Mouse (Mus musculus) hindbrain, embryonic 16.5 days (tissue): Measurements from ENCODE around the gene Tnfrsf12a. TPM values are rescaled to one million over a fixed set of nuclear protein-coding genes. Genes with fewer than 3 reads are reported as not detected.
A peak's percentile ranks its signal among the peaks of the same experiment; 100 is the strongest.

Experiments
- ATAC-seq: fragments of 200-750 bp; cut with Nextera tagmentation; 2 replicates; pipeline ENCODE4 v1.8.0; 2017; ENCODE audit warnings: moderate TSS enrichment, moderate library complexity
- H3K27ac ChIP-seq: fragments of 300-500 bp; sonication (generic); 2 replicates; pipeline ENCODE4 v1.5.1; 2014; ENCODE audit warnings: low read depth, mild to moderate bottlenecking, control low read depth, low read length, moderate library complexity
- H3K27me3 ChIP-seq: fragments of 300-500 bp; sonication (generic); replicated peaks from 2 replicates; pipeline ENCODE4 v1.6.1; 2014; ENCODE audit warnings: low read length; ENCODE audit not compliant: control insufficient read depth, insufficient read depth
- H3K36me3 ChIP-seq: fragments of 300-500 bp; sonication (generic); 2 replicates; pipeline ENCODE4 v1.6.1; 2014; ENCODE audit warnings: mild to moderate bottlenecking, low read length, moderate library complexity, mixed read lengths; ENCODE audit not compliant: control insufficient read depth, insufficient read depth
- H3K4me1 ChIP-seq: fragments of 300-500 bp; sonication (generic); 2 replicates; pipeline ENCODE4 v1.6.1; 2014; ENCODE audit warnings: low read depth, low read length; ENCODE audit not compliant: control insufficient read depth, insufficient read depth
- H3K4me2 ChIP-seq: fragments of 300-500 bp; sonication (generic); 2 replicates; pipeline ENCODE4 v1.6.1; 2014; ENCODE audit warnings: mild to moderate bottlenecking, low read length, control low read depth, moderate library complexity
- H3K4me3 ChIP-seq: fragments of 300-500 bp; sonication (generic); 2 replicates; pipeline ENCODE4 v1.5.1; 2014; ENCODE audit warnings: mild to moderate bottlenecking, low read length, control low read depth, moderate library complexity
- H3K9ac ChIP-seq: fragments of 300-500 bp; sonication (generic); 2 replicates; pipeline ENCODE4 v1.6.1; 2014; ENCODE audit warnings: low read depth, mild to moderate bottlenecking, control low read depth, low read length, moderate library complexity
- H3K9me3 ChIP-seq: fragments of 300-500 bp; sonication (generic); 2 replicates; pipeline ENCODE4 v1.6.1; 2014; ENCODE audit warnings: mild to moderate bottlenecking, low read length, moderate library complexity; ENCODE audit not compliant: control insufficient read depth
- WGBS: fragments of 180-500 bp; shearing (Covaris S2); extraction: QIAGEN DNeasy Blood & Tissue Kit; methylation state at CpG from one replicate; pipeline ENCODE4 v1.1.7; 2014; 5-methylcytosine and 5-hydroxymethylcytosine counted together
- polyA plus RNA-seq: library from polyadenylated mRNA; unstranded; fragments of >200 nt; fragmentation: Nextera tagmentation; extraction: Ambion mirVana; gene quantifications from 2 replicates; pipeline ENCODE4 v1.2.1, GENCODE M21; 2015

The Tnfrsf12a gene
- polyA plus RNA-seq, 1 experiment from 2014 or later, result 6.1 TPM

GRCm38 (mm10) chr17:23674271-23674952 is 2.9 kb downstream of the Tnfrsf12a start:
- H3K9ac ChIP-seq, result peak overlapping the region; percentile 83
- no peaks in the 10 kb centered on the region for H3K9me3 ChIP-seq
- H3K4me1 ChIP-seq, result peaks cover 35% of the 10 kb centered on the region
- H3K36me3 ChIP-seq, result 0 out of 2 replicates have a peak, but pooled peaks cover 2% of the 10 kb centered on the region
- WGBS, result 42% methylated on average over 9 of the region's 9 CpGs
- peak overlapping the region; percentile 84 for H3K4me2 ChIP-seq
- H3K4me3 ChIP-seq, result peak overlapping the region; percentile 74
- peak overlapping the region; percentile 85 for H3K27ac ChIP-seq
- peaks cover 23% of the 10 kb centered on the region for H3K27me3 ChIP-seq
- ATAC-seq, result no peak; the same call in 1 of the 2 replicates

DNA sequence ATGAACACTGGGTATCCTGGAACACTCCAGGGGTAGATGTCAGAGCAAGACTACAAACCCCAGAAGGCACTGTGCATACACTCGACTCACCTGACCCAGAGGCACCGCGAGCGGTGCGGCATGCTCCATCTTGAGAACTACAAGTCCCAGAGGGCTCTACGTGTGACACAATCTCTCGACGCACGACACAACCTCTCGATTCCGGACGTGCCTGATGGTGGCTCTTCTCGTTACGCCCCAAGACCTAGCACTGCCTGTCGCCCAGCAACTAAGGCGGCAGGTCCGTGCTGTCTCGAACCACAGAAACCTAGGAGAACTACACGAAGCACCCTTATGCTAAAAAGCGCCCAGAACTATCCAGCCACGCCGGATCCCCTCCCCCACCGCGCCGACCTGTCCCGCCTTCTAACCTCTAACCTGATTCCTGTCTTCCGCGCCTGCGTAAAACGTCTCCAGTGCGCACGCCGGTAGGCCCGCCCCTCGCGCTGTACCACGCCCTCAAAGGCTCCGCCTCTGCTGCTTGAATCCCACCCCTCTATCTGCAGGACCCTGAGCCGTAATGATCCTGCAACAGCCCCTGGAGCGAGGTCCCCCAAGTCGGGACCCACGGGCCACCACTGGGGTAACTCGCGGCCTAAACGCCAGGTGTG is 3.7 kb downstream of the Tnfrsf12a start, which contains the start of the genes Hcfc1r1 and Thoc6:
Gene Hcfc1r1, plus strand, starts transcription at position 173 of the 650 bp plus-strand sequence.
Gene Thoc6, minus strand, starts transcription at position 459 of the 650 bp plus-strand sequence.
- Histone ChIP-seq H3K4me1 (peaks cover 32% of the 10 kb centered on the region), H3K36me3 (0 out of 2 replicates have a peak, but pooled peaks cover 2% of the 10 kb centered on the region), H3K4me3 (peak within 1 kb of the TSS; percentile 74), H3K9me3 (no peaks in the 10 kb centered on the region), H3K27me3 (peaks cover 16% of the 10 kb centered on the region), H3K27ac (peak within 1 kb of the TSS; percentile 85), H3K4me2 (peak within 1 kb of the TSS; percentile 84), H3K9ac (peak within 1 kb of the TSS; percentile 83)
- ATAC-seq, result peak; percentile 96
- WGBS, result 0% methylated on average over 45 of the region's 45 CpGs

DNA sequence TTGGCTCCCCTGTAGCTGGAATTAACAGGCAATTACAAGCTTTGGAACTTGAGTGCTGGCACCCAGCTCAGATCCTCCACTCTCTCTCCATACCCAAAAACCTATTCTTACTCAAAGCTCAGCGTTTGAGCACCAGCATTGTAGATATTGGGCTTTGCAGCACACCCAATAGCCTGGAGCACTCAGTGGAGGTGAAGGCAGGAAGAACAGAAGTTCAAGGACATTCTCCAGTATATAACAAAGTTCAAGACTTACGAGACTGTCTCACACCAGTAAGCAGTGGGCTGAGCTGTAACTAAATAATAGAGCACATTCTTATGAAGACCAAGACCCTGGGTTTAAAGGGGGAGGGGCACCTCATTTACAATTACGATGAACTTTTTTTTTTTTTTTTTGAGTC is 4.5 kb downstream of the Tnfrsf12a start:
- ATAC-seq, result no peak
- 70% methylated on average over 3 of the region's 3 CpGs for WGBS
- Histone ChIP-seq H3K27ac (no peak overlapping the region), H3K36me3 (peaks cover 6% of the 10 kb centered on the region), H3K27me3 (peaks cover 12% of the 10 kb centered on the region), H3K9ac (no peak overlapping the region), H3K9me3 (no peaks in the 10 kb centered on the region), H3K4me3 (peak overlapping the region; percentile 74), H3K4me2 (peak overlapping the region; percentile 84), H3K4me1 (peaks cover 32% of the 10 kb centered on the region)

GRCm38 (mm10) chr17:23671519-23671918 is 5.7 kb downstream of the Tnfrsf12a start:
- H3K27ac ChIP-seq, result no peak overlapping the region
- H3K4me1 ChIP-seq, result peaks cover 23% of the 10 kb centered on the region
- H3K9ac ChIP-seq, result no peak overlapping the region
- H3K4me3 ChIP-seq, result no peak overlapping the region
- WGBS, result 99% methylated on average over 3 of the region's 3 CpGs
- H3K36me3 ChIP-seq, result peaks cover 6% of the 10 kb centered on the region
- ATAC-seq, result no peak
- no peaks in the 10 kb centered on the region for H3K9me3 ChIP-seq
- H3K4me2 ChIP-seq, result no peak overlapping the region
- H3K27me3 ChIP-seq, result peaks cover 12% of the 10 kb centered on the region

- Histone ChIP-seq H3K9me3 (no peaks in the 10 kb centered on the region), H3K27ac (no peak overlapping the region), H3K27me3 (peaks cover 5% of the 10 kb centered on the region; the same call in 1 of the 2 replicates), H3K9ac (no peak overlapping the region), H3K36me3 (peaks cover 6% of the 10 kb centered on the region), H3K4me2 (no peak overlapping the region), H3K4me3 (no peak overlapping the region), H3K4me1 (peaks cover 13% of the 10 kb centered on the region)
- 91% methylated on average over 7 of the region's 7 CpGs for WGBS
- ATAC-seq, result no peak
These were observed 6.7 kb downstream of the Tnfrsf12a start for GRCm38 (mm10) chr17:23670516-23671074.

GRCm38 (mm10) chr17:23665511-23665910 is 11.8 kb downstream of the Tnfrsf12a start:
- Histone ChIP-seq H3K27me3 (peaks cover 16% of the 10 kb centered on the region), H3K4me1 (peaks cover 2% of the 10 kb centered on the region; the same call in 1 of the 2 replicates), H3K9me3 (no peaks in the 10 kb centered on the region), H3K9ac (no peak overlapping the region), H3K27ac (no peak overlapping the region), H3K36me3 (peaks cover 6% of the 10 kb centered on the region), H3K4me3 (no peak overlapping the region), H3K4me2 (no peak overlapping the region)
- 86% methylated on average over 13 of the region's 14 CpGs for WGBS
- no peak for ATAC-seq

GRCm38 (mm10) chr17:23664556-23665021 is 12.7 kb downstream of the Tnfrsf12a start:
- no peak overlapping the region for H3K27ac ChIP-seq
- H3K9ac ChIP-seq, result no peak overlapping the region
- H3K4me3 ChIP-seq, result no peak overlapping the region
- H3K27me3 ChIP-seq, result peaks cover 24% of the 10 kb centered on the region
- H3K4me1 ChIP-seq, result peaks cover 4% of the 10 kb centered on the region; the same call in 1 of the 2 replicates
- H3K9me3 ChIP-seq, result no peaks in the 10 kb centered on the region
- WGBS, result 12% methylated on average over 5 of the region's 5 CpGs
- H3K4me2 ChIP-seq, result no peak overlapping the region
- peak; percentile 48; the same call in 1 of the 2 replicates for ATAC-seq
- peaks cover 4% of the 10 kb centered on the region for H3K36me3 ChIP-seq

- ATAC-seq, result no peak
- Histone ChIP-seq H3K9me3 (no peaks in the 10 kb centered on the region), H3K27ac (no peak overlapping the region), H3K27me3 (peaks cover 32% of the 10 kb centered on the region), H3K36me3 (no peaks in the 10 kb centered on the region; the same call in 1 of the 2 replicates), H3K4me2 (no peak overlapping the region), H3K9ac (no peak overlapping the region), H3K4me3 (no peak overlapping the region), H3K4me1 (peaks cover 4% of the 10 kb centered on the region; the same call in 1 of the 2 replicates)
- under 1% methylated on average over 9 of the region's 9 CpGs for WGBS
These were observed 15.7 kb downstream of the Tnfrsf12a start for GRCm38 (mm10) chr17:23661526-23661925.

DNA sequence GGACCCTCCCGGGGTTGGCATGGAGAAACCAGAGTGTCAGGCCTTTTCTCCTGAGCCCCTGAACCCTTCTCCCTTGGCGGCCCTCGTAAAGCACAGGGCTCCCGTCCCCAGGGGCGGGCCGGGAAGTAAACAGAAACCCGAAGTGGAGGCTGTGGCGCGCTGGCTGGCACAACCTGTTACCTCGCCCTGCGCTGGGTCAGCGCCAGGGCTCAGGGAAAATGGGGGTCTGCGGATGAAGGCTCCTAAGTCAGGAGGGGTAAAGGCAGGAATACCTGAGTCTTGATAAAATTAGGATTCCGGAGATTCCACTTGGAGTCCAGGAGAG is 16.4 kb downstream of the Tnfrsf12a start:
- no peak for ATAC-seq
- Histone ChIP-seq H3K9me3 (no peaks in the 10 kb centered on the region), H3K4me2 (no peak overlapping the region), H3K4me3 (no peak overlapping the region; the same call in 1 of the 2 replicates), H3K27ac (no peak overlapping the region), H3K27me3 (peaks cover 32% of the 10 kb centered on the region), H3K9ac (no peak overlapping the region), H3K36me3 (no peaks in the 10 kb centered on the region), H3K4me1 (peaks cover 4% of the 10 kb centered on the region; the same call in 1 of the 2 replicates)
- 4% methylated on average over 14 of the region's 14 CpGs for WGBS
